Mouse (Mus musculus): ENCODE data around the gene Krt6b. TPM values are rescaled to one million over a fixed set of nuclear protein-coding genes. Genes with fewer than 3 reads are reported as not detected.

The Krt6b gene
- total and polyA plus RNA-seq, 3 experiments = not detected

GRCm38 (mm10) chr15:101688161-101688560 lies 8.1 kb upstream of the Krt6b start:
- no peaks in the 10 kb centered on the region for H3K4me1 ChIP-seq (ENCODE audit: control insufficient read depth in 1 of 2, insufficient read depth in 2 of 2)
- in situ Hi-C loops (cut with MboI; ENCODE audit: low pct_ligation_motif_present, low pct_unique_long_range_greater_than_20kb, low sequenced_read_pairs) = no loop called here
- H3K4me3 ChIP-seq (replicated peaks in 1 of 3; ENCODE audit: low read depth in 2 of 3, low read length in 2 of 3, poor library complexity in 1 of 3) = no peak overlapping the region
- no peak for DNase-seq (ENCODE audit: extremely low read depth)
- H3K9ac ChIP-seq (ENCODE audit: insufficient read depth, low read depth) = no peak overlapping the region
- no peaks in the 10 kb centered on the region for H3K36me3 ChIP-seq (replicated peaks in 1 of 2; ENCODE audit: control insufficient read depth in 1 of 2, insufficient read depth in 1 of 2, low read length in 1 of 2)
- peaks cover 80% of the 10 kb centered on the region for H3K27me3 ChIP-seq (replicated peaks)
- TF ChIP-seq RCOR1 (conservative IDR thresholded peaks at IDR 0.05; ENCODE audit: low read depth, low read length) (no peak), E2F4 (IDR thresholded peaks at IDR 0.05; ENCODE audit: insufficient replicate concordance, low read depth, low read length) (no peak), ETS1 (conservative IDR thresholded peaks at IDR 0.05; ENCODE audit: low read depth, low read length) (no peak), MAFK (IDR thresholded peaks at IDR 0.05; ENCODE audit: insufficient replicate concordance, low read length) (no peak), SIN3A (IDR thresholded peaks at IDR 0.05; ENCODE audit: low read length) (no peak), NELFE (IDR thresholded peaks at IDR 0.05; ENCODE audit: low read depth, low read length) (no peak), TCF12 (IDR thresholded peaks at IDR 0.05; ENCODE audit: low read depth, low read length) (no peak), KAT2A (IDR thresholded peaks at IDR 0.05; ENCODE audit: insufficient replicate concordance, low read length) (no peak), EP300 (IDR thresholded peaks at IDR 0.05; ENCODE audit: low read length) (no peak), MXI1 (IDR thresholded peaks at IDR 0.05; ENCODE audit: low read depth, low read length) (no peak), NRF1 (IDR thresholded peaks at IDR 0.05; ENCODE audit: low read depth, low read length) (no peak)
- no peak overlapping the region for H3K27ac ChIP-seq (ENCODE audit: insufficient read depth, low read depth)
- H3K79me2 ChIP-seq (replicated peaks; ENCODE audit: control insufficient read depth, extremely low read depth, insufficient read depth, poor library complexity, severe bottlenecking) = no peaks in the 10 kb centered on the region
- H3K9me3 ChIP-seq (replicated peaks; ENCODE audit: low read length) = no peaks in the 10 kb centered on the region
- H3K4me2 ChIP-seq (ENCODE audit: insufficient read depth, low read depth, poor library complexity, severe bottlenecking) = no peak overlapping the region
- dilution Hi-C loops (cut with MboI; ENCODE audit: extremely low pct_ligation_motif_present, extremely low pct_unique_long_range_greater_than_20kb, low sequenced_read_pairs) = no loop called here

GRCm38 (mm10) chr15:101675978-101676377 lies 4.1 kb downstream of the Krt6b start:
- TF ChIP-seq USF1 (IDR thresholded peaks at IDR 0.05; ENCODE audit: low read depth, low read length) (no peak), POLR2AphosphoS2 (IDR thresholded peaks at IDR 0.05; ENCODE audit: low read depth, low read length) (no peak), MXI1 (IDR thresholded peaks at IDR 0.05; ENCODE audit: low read depth, low read length) (no peak), IRF4 (IDR thresholded peaks at IDR 0.05; ENCODE audit: low read depth, low read length) (peak; percentile 66), GABPA (IDR thresholded peaks at IDR 0.05; ENCODE audit: insufficient replicate concordance, low read depth, low read length) (no peak), BHLHE40 (IDR thresholded peaks at IDR 0.05; ENCODE audit: low read depth, low read length) (peak; percentile 62; the same call in 1 of the 2 replicates), UBTF (IDR thresholded peaks at IDR 0.05; ENCODE audit: low read depth, low read length) (no peak), MEF2A (IDR thresholded peaks at IDR 0.05; ENCODE audit: borderline replicate concordance, low read depth, low read length) (no peak), NRF1 (IDR thresholded peaks at IDR 0.05; ENCODE audit: low read depth, low read length) (no peak), ZMIZ1 (IDR thresholded peaks at IDR 0.05; ENCODE audit: low read depth, low read length) (no peak), EP300 (IDR thresholded peaks at IDR 0.05; ENCODE audit: low read length) (peak; percentile 53; the same call in 1 of the 2 replicates), CHD1 (IDR thresholded peaks at IDR 0.05; ENCODE audit: low read depth, low read length) (no peak)
- H3K27me3 ChIP-seq (replicated peaks) = peaks cover 52% of the 10 kb centered on the region
- in situ Hi-C loops (cut with MboI; ENCODE audit: low pct_ligation_motif_present, low pct_unique_long_range_greater_than_20kb, low sequenced_read_pairs) (no loop called here), dilution Hi-C loops (cut with MboI; ENCODE audit: extremely low pct_ligation_motif_present, extremely low pct_unique_long_range_greater_than_20kb, low sequenced_read_pairs) (no loop called here)
- no peak overlapping the region for H3K4me3 ChIP-seq (replicated peaks in 1 of 3; ENCODE audit: low read depth in 2 of 3, low read length in 2 of 3, poor library complexity in 1 of 3)
- no peak overlapping the region for H3K9ac ChIP-seq (ENCODE audit: insufficient read depth, low read depth)
- H3K36me3 ChIP-seq (replicated peaks in 1 of 2; ENCODE audit: control insufficient read depth in 1 of 2, insufficient read depth in 1 of 2, low read length in 1 of 2) = no peaks in the 10 kb centered on the region
- DNase-seq (ENCODE audit: extremely low read depth) = peak; percentile 17
- H3K4me2 ChIP-seq (ENCODE audit: insufficient read depth, low read depth, poor library complexity, severe bottlenecking) = no peak overlapping the region
- H3K27ac ChIP-seq (ENCODE audit: insufficient read depth, low read depth) = no peak overlapping the region
- H3K4me1 ChIP-seq (ENCODE audit: control insufficient read depth in 1 of 2, insufficient read depth in 2 of 2) = peaks cover 0 to 5% of the 10 kb centered on the region in 2 experiments; a peak in 1 of 4 replicates
- no peaks in the 10 kb centered on the region for H3K9me3 ChIP-seq (replicated peaks; ENCODE audit: low read length)
- no peaks in the 10 kb centered on the region for H3K79me2 ChIP-seq (replicated peaks; ENCODE audit: control insufficient read depth, extremely low read depth, insufficient read depth, poor library complexity, severe bottlenecking)
